Mouse (Mus musculus): ENCODE data around the gene Zfp263. TPM values are rescaled to one million over a fixed set of nuclear protein-coding genes. Genes with fewer than 3 reads are reported as not detected.

Gene Zfp263
- total and polyA plus RNA-seq, 3 experiments: 17.9 to 18.5 TPM; not detected in 1

- no peaks in the 10 kb centered on the region for H3K4me1 ChIP-seq (ENCODE audit: control insufficient read depth in 1 of 2, insufficient read depth in 2 of 2, low read length in 2 of 2)
- no peak for DNase-seq (ENCODE audit: low read depth, low spot score)
- H3K79me2 ChIP-seq (ENCODE audit: control insufficient read depth, insufficient read depth, low read length, poor library complexity): no peaks in the 10 kb centered on the region
- no peaks in the 10 kb centered on the region for H3K9me3 ChIP-seq (replicated peaks; ENCODE audit: insufficient read depth, low read length)
- H3K27ac ChIP-seq (ENCODE audit: control insufficient read depth, low read depth, low read length): no peak overlapping the region
- no peaks in the 10 kb centered on the region for H3K27me3 ChIP-seq (ENCODE audit: control insufficient read depth in 1 of 2, insufficient read depth in 2 of 2, low read length in 2 of 2)
- H3K9ac ChIP-seq (ENCODE audit: control insufficient read depth, low read depth, low read length, poor library complexity, severe bottlenecking): no peak overlapping the region
- no peak overlapping the region for H3K4me3 ChIP-seq (ENCODE audit: control insufficient read depth in 1 of 2, insufficient read depth in 1 of 2, low read depth in 2 of 2, low read length in 2 of 2)
- no peaks in the 10 kb centered on the region for H3K36me3 ChIP-seq (ENCODE audit: control insufficient read depth in 1 of 2, insufficient read depth in 2 of 2, low read length in 2 of 2)
- TF ChIP-seq ZNF384 (IDR thresholded peaks at IDR 0.05; ENCODE audit: low read depth, low read length) (no peak), ELF1 (IDR thresholded peaks at IDR 0.05; ENCODE audit: low read depth, low read length) (no peak), MEF2A (IDR thresholded peaks at IDR 0.05; ENCODE audit: extremely low read depth, insufficient replicate concordance, low read depth, low read length, poor library complexity, severe bottlenecking) (no peak), GABPA (IDR thresholded peaks at IDR 0.05; ENCODE audit: low read depth, low read length) (no peak), JUND (IDR thresholded peaks at IDR 0.05; ENCODE audit: low read depth, low read length) (no peak), MYC (IDR thresholded peaks at IDR 0.05; ENCODE audit: low read depth, low read length) (no peak), MAZ (IDR thresholded peaks at IDR 0.05; ENCODE audit: low read depth, low read length) (no peak)
These were observed 32.5 kb downstream of the Zfp263 start for GRCm38 (mm10) chr16:3776365-3776764.

GRCm38 (mm10) chr16:3777986-3778385, 34.1 kb downstream of the Zfp263 start:
- TF ChIP-seq MAFK (IDR thresholded peaks at IDR 0.05; ENCODE audit: borderline replicate concordance, low read depth, low read length) (no peak), HCFC1 (IDR thresholded peaks at IDR 0.05; ENCODE audit: low read depth, low read length) (no peak), MEF2A (IDR thresholded peaks at IDR 0.05; ENCODE audit: extremely low read depth, insufficient replicate concordance, low read depth, low read length, poor library complexity, severe bottlenecking) (no peak), ZKSCAN1 (IDR thresholded peaks at IDR 0.05; ENCODE audit: low read depth, low read length) (no peak), BHLHE40 (IDR thresholded peaks at IDR 0.05; ENCODE audit: borderline replicate concordance, low read depth, low read length) (no peak), NELFE (IDR thresholded peaks at IDR 0.05; ENCODE audit: low read depth, low read length) (no peak), SMC3 (IDR thresholded peaks at IDR 0.05; ENCODE audit: low read depth, low read length) (no peak)
- no peak for DNase-seq (ENCODE audit: low read depth, low spot score)
- no peaks in the 10 kb centered on the region for H3K4me1 ChIP-seq (ENCODE audit: control insufficient read depth in 1 of 2, insufficient read depth in 2 of 2, low read length in 2 of 2)
- H3K9me3 ChIP-seq (replicated peaks; ENCODE audit: insufficient read depth, low read length): no peaks in the 10 kb centered on the region
- no peaks in the 10 kb centered on the region for H3K27me3 ChIP-seq (ENCODE audit: control insufficient read depth in 1 of 2, insufficient read depth in 2 of 2, low read length in 2 of 2)
- no peaks in the 10 kb centered on the region for H3K79me2 ChIP-seq (ENCODE audit: control insufficient read depth, insufficient read depth, low read length, poor library complexity)
- no peak overlapping the region for H3K4me3 ChIP-seq (ENCODE audit: control insufficient read depth in 1 of 2, insufficient read depth in 1 of 2, low read depth in 2 of 2, low read length in 2 of 2)
- H3K9ac ChIP-seq (ENCODE audit: control insufficient read depth, low read depth, low read length, poor library complexity, severe bottlenecking): no peak overlapping the region
- no peaks in the 10 kb centered on the region for H3K36me3 ChIP-seq (ENCODE audit: control insufficient read depth in 1 of 2, insufficient read depth in 2 of 2, low read length in 2 of 2)
- H3K27ac ChIP-seq (ENCODE audit: control insufficient read depth, low read depth, low read length): no peak overlapping the region

- Histone ChIP-seq H3K27me3 (ENCODE audit: control insufficient read depth in 1 of 2, insufficient read depth in 2 of 2, low read length in 2 of 2) (no peaks in the 10 kb centered on the region), H3K36me3 (ENCODE audit: control insufficient read depth in 1 of 2, insufficient read depth in 2 of 2, low read length in 2 of 2) (no peaks in the 10 kb centered on the region), H3K4me1 (ENCODE audit: control insufficient read depth in 1 of 2, insufficient read depth in 2 of 2, low read length in 2 of 2) (no peaks in the 10 kb centered on the region), H3K27ac (ENCODE audit: control insufficient read depth, low read depth, low read length) (no peak overlapping the region), H3K9me3 (replicated peaks; ENCODE audit: insufficient read depth, low read length) (no peaks in the 10 kb centered on the region), H3K79me2 (ENCODE audit: control insufficient read depth, insufficient read depth, low read length, poor library complexity) (no peaks in the 10 kb centered on the region), H3K4me3 (ENCODE audit: control insufficient read depth in 1 of 2, insufficient read depth in 1 of 2, low read depth in 2 of 2, low read length in 2 of 2) (no peak overlapping the region), H3K9ac (ENCODE audit: control insufficient read depth, low read depth, low read length, poor library complexity, severe bottlenecking) (no peak overlapping the region)
- TF ChIP-seq MAZ (IDR thresholded peaks at IDR 0.05; ENCODE audit: low read depth, low read length) (no peak), POLR2AphosphoS2 (IDR thresholded peaks at IDR 0.05; ENCODE audit: low read length) (no peak), CTCF (IDR thresholded peaks at IDR 0.05 in 2 of 3, conservative IDR thresholded peaks at IDR 0.05 in 1 of 3; ENCODE audit: control insufficient read depth in 1 of 3, insufficient read depth in 1 of 3, low read depth in 2 of 3, low read length in 3 of 3, poor library complexity in 1 of 3, severe bottlenecking in 1 of 3) (no peak), MAFK (IDR thresholded peaks at IDR 0.05; ENCODE audit: borderline replicate concordance, low read depth, low read length) (no peak), GATA1 (IDR thresholded peaks at IDR 0.05; ENCODE audit: low read depth, low read length) (no peak), SIN3A (IDR thresholded peaks at IDR 0.05; ENCODE audit: low read length) (no peak), POLR2AphosphoS5 (IDR thresholded peaks at IDR 0.05; ENCODE audit: borderline replicate concordance, low read depth, low read length) (no peak), MYC (IDR thresholded peaks at IDR 0.05; ENCODE audit: low read depth, low read length) (no peak)
- no peak for DNase-seq (ENCODE audit: low read depth, low spot score)
These were observed 37.3 kb downstream of the Zfp263 start for GRCm38 (mm10) chr16:3781237-3781636.

All from MEL (cell line).